Mouse (Mus musculus): ENCODE results near the gene Cetn4. TPM values are rescaled to one million over a fixed set of nuclear protein-coding genes. Genes with fewer than 3 reads are reported as not detected.

The Cetn4 gene
- polyA plus RNA-seq, 1 experiment from 2014 or later: 1.8 TPM

GRCm38 (mm10) chr3:37313371-37313770, 863 bp upstream of the Cetn4 start:
- peaks cover 9% of the 10 kb centered on the region for H3K4me1 ChIP-seq (replicated peaks; ENCODE audit: control insufficient read depth, insufficient read depth, low read length)
- peak overlapping the region; percentile 51 for H3K4me2 ChIP-seq (ENCODE audit: low read length)
- no peak overlapping the region for H3K27ac ChIP-seq (ENCODE audit: low read length)
- 25% methylated on average over 1 of the region's 1 CpGs for whole genome bisulfite sequencing
- H3K9me3 ChIP-seq (ENCODE audit: control insufficient read depth, low read length): no peaks in the 10 kb centered on the region
- H3K27me3 ChIP-seq (replicated peaks; ENCODE audit: control insufficient read depth, insufficient read depth, low read length): no peaks in the 10 kb centered on the region
- no peak overlapping the region for H3K4me3 ChIP-seq (replicated peaks; ENCODE audit: low read length)
- no peaks in the 10 kb centered on the region for H3K36me3 ChIP-seq (ENCODE audit: control insufficient read depth, insufficient read depth)
- H3K9ac ChIP-seq (replicated peaks; ENCODE audit: low read depth, low read length): no peak overlapping the region
- ATAC-seq: no peak

GRCm38 (mm10) chr3:37311897-37312369, 575 bp downstream of the Cetn4 start:
- Histone ChIP-seq H3K4me3 (replicated peaks; ENCODE audit: low read length) (peak overlapping the region; percentile 95), H3K27ac (ENCODE audit: low read length) (no peak overlapping the region; the same call in 1 of the 2 replicates), H3K9me3 (ENCODE audit: control insufficient read depth, low read length) (no peaks in the 10 kb centered on the region), H3K36me3 (ENCODE audit: control insufficient read depth, insufficient read depth) (no peaks in the 10 kb centered on the region), H3K27me3 (replicated peaks; ENCODE audit: control insufficient read depth, insufficient read depth, low read length) (no peaks in the 10 kb centered on the region), H3K4me1 (replicated peaks; ENCODE audit: control insufficient read depth, insufficient read depth, low read length) (peaks cover 9% of the 10 kb centered on the region), H3K9ac (replicated peaks; ENCODE audit: low read depth, low read length) (peak overlapping the region; percentile 88), H3K4me2 (ENCODE audit: low read length) (peak overlapping the region; percentile 59)
- WGBS: 4% methylated on average over 10 of the region's 10 CpGs
- ATAC-seq: no peak

- no peak for ATAC-seq
- H3K4me3 ChIP-seq (replicated peaks; ENCODE audit: low read length): no peak overlapping the region
These were observed 8.9 kb downstream of the Cetn4 start for GRCm38 (mm10) chr3:37303392-37304139.

DNA sequence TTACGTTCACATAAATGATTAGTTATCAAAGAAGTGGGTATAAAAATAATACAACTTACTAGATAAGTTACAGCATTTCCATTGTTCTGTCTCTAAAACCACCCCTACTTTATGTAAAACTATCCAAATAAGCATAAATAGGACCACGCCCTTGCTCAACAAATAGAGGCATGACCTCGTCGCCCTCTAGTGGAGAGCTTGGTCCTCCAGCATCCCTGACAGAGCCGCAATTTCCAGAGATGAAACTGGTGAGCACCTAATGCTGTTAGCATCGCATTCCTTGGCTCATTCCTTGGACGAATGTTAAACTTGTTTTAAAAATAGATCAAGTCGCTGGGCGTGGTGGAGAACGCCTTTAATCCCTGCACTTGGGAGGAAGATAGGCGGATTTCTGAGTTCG, 9.8 kb downstream of the Cetn4 start:
- H3K9ac ChIP-seq (replicated peaks; ENCODE audit: low read depth, low read length): no peak overlapping the region
- 41% methylated on average over 12 of the region's 12 CpGs for WGBS
- no peaks in the 10 kb centered on the region for H3K4me1 ChIP-seq (replicated peaks; ENCODE audit: control insufficient read depth, insufficient read depth, low read length)
- no peaks in the 10 kb centered on the region for H3K27me3 ChIP-seq (replicated peaks; ENCODE audit: control insufficient read depth, insufficient read depth, low read length)
- H3K36me3 ChIP-seq (ENCODE audit: control insufficient read depth, insufficient read depth): no peaks in the 10 kb centered on the region
- no peak for ATAC-seq
- no peaks in the 10 kb centered on the region for H3K9me3 ChIP-seq (ENCODE audit: control insufficient read depth, low read length)
- no peak overlapping the region for H3K4me2 ChIP-seq (ENCODE audit: low read length)
- no peak overlapping the region for H3K27ac ChIP-seq (ENCODE audit: low read length)
- H3K4me3 ChIP-seq (replicated peaks; ENCODE audit: low read length): no peak overlapping the region

More at GRCm38 (mm10) chr3:37303392-37304139, 8.9 kb downstream of the Cetn4 start:
- no peak overlapping the region for H3K9ac ChIP-seq (replicated peaks; ENCODE audit: low read depth, low read length)
- WGBS: 80% methylated on average over 8 of the region's 8 CpGs
- no peaks in the 10 kb centered on the region for H3K9me3 ChIP-seq (ENCODE audit: control insufficient read depth, low read length)
- no peaks in the 10 kb centered on the region for H3K36me3 ChIP-seq (ENCODE audit: control insufficient read depth, insufficient read depth)
- H3K4me1 ChIP-seq (replicated peaks; ENCODE audit: control insufficient read depth, insufficient read depth, low read length): no peaks in the 10 kb centered on the region
- no peaks in the 10 kb centered on the region for H3K27me3 ChIP-seq (replicated peaks; ENCODE audit: control insufficient read depth, insufficient read depth, low read length)
- H3K27ac ChIP-seq (ENCODE audit: low read length): no peak overlapping the region
- H3K4me2 ChIP-seq (ENCODE audit: low read length): no peak overlapping the region

DNA sequence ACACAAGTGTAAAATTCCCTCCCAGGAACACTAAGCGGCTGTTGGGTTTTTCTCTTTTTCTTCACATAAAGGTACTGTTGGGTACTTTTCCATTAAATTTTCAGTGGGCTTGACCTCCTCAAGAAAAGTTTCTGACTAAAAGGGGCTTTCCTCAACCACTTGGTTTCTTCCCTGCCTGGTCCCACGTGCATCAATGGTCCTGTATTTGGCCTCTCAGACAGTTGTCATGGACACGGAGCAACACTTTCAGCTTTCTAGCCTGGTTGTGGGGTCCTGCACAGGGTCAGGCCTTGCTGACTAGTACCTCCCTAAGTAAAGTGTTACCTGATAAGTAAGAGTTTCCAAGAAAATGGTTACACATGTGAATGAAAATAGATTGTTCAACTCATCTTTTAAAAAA, 13.0 kb downstream of the Cetn4 start:
- H3K36me3 ChIP-seq (ENCODE audit: control insufficient read depth, insufficient read depth): no peaks in the 10 kb centered on the region
- no peak overlapping the region for H3K4me2 ChIP-seq (ENCODE audit: low read length)
- 76% methylated on average over 3 of the region's 3 CpGs for WGBS
- H3K4me1 ChIP-seq (replicated peaks; ENCODE audit: control insufficient read depth, insufficient read depth, low read length): no peaks in the 10 kb centered on the region
- no peak overlapping the region for H3K4me3 ChIP-seq (replicated peaks; ENCODE audit: low read length)
- no peak overlapping the region for H3K27ac ChIP-seq (ENCODE audit: low read length)
- no peaks in the 10 kb centered on the region for H3K27me3 ChIP-seq (replicated peaks; ENCODE audit: control insufficient read depth, insufficient read depth, low read length)
- no peak for ATAC-seq
- H3K9me3 ChIP-seq (ENCODE audit: control insufficient read depth, low read length): no peaks in the 10 kb centered on the region
- no peak overlapping the region for H3K9ac ChIP-seq (replicated peaks; ENCODE audit: low read depth, low read length)

DNA sequence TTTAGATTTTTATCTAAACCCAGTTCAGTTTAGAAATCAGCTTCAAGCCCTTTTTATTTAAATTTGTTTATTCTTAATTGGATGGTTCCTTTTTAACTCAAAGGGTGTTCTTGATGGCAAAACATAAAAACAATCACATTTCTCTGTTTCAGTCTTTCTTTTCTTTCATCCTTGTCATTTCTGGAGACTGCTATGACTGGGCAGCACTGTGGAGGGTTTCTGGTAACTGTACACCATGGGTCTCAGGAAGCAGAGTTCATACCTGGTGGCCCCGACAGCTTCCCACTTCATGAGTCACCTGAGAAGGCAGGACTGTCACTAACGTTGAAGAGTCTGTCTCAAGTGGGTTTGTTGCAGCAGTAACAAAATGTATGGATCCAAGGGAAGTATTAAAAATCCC, 19.9 kb downstream of the Cetn4 start:
- no peaks in the 10 kb centered on the region for H3K4me1 ChIP-seq (replicated peaks; ENCODE audit: control insufficient read depth, insufficient read depth, low read length)
- no peak overlapping the region for H3K27ac ChIP-seq (ENCODE audit: low read length)
- no peaks in the 10 kb centered on the region for H3K9me3 ChIP-seq (ENCODE audit: control insufficient read depth, low read length)
- ATAC-seq: no peak
- H3K36me3 ChIP-seq (ENCODE audit: control insufficient read depth, insufficient read depth): no peaks in the 10 kb centered on the region
- H3K9ac ChIP-seq (replicated peaks; ENCODE audit: low read depth, low read length): no peak overlapping the region
- H3K27me3 ChIP-seq (replicated peaks; ENCODE audit: control insufficient read depth, insufficient read depth, low read length): no peaks in the 10 kb centered on the region
- no peak overlapping the region for H3K4me3 ChIP-seq (replicated peaks; ENCODE audit: low read length)
- H3K4me2 ChIP-seq (ENCODE audit: low read length): no peak overlapping the region
- WGBS: 78% methylated on average over 2 of the region's 2 CpGs

GRCm38 (mm10) chr3:37291929-37292328, 20.6 kb downstream of the Cetn4 start:
- Histone ChIP-seq H3K27me3 (replicated peaks; ENCODE audit: control insufficient read depth, insufficient read depth, low read length) (no peaks in the 10 kb centered on the region), H3K4me3 (replicated peaks; ENCODE audit: low read length) (no peak overlapping the region), H3K36me3 (ENCODE audit: control insufficient read depth, insufficient read depth) (no peaks in the 10 kb centered on the region), H3K4me2 (ENCODE audit: low read length) (no peak overlapping the region), H3K9ac (replicated peaks; ENCODE audit: low read depth, low read length) (no peak overlapping the region), H3K4me1 (replicated peaks; ENCODE audit: control insufficient read depth, insufficient read depth, low read length) (no peaks in the 10 kb centered on the region), H3K9me3 (ENCODE audit: control insufficient read depth, low read length) (no peaks in the 10 kb centered on the region), H3K27ac (ENCODE audit: low read length) (no peak overlapping the region)
- WGBS: 86% methylated on average over 2 of the region's 2 CpGs
- no peak for ATAC-seq

GRCm38 (mm10) chr3:37290881-37291541, 21.5 kb downstream of the Cetn4 start:
- H3K4me2 ChIP-seq (ENCODE audit: low read length): no peak overlapping the region
- no peaks in the 10 kb centered on the region for H3K27me3 ChIP-seq (replicated peaks; ENCODE audit: control insufficient read depth, insufficient read depth, low read length)
- H3K36me3 ChIP-seq (ENCODE audit: control insufficient read depth, insufficient read depth): no peaks in the 10 kb centered on the region
- H3K9me3 ChIP-seq (ENCODE audit: control insufficient read depth, low read length): no peaks in the 10 kb centered on the region
- no peaks in the 10 kb centered on the region for H3K4me1 ChIP-seq (replicated peaks; ENCODE audit: control insufficient read depth, insufficient read depth, low read length)
- no peak overlapping the region for H3K9ac ChIP-seq (replicated peaks; ENCODE audit: low read depth, low read length)
- WGBS: 69% methylated on average over 7 of the region's 7 CpGs
- no peak overlapping the region for H3K4me3 ChIP-seq (replicated peaks; ENCODE audit: low read length)
- ATAC-seq: peak; percentile 54
- no peak overlapping the region for H3K27ac ChIP-seq (ENCODE audit: low read length)

- no peak for ATAC-seq
- Histone ChIP-seq H3K4me2 (ENCODE audit: low read length) (no peak overlapping the region), H3K4me1 (replicated peaks; ENCODE audit: control insufficient read depth, insufficient read depth, low read length) (no peaks in the 10 kb centered on the region), H3K27me3 (replicated peaks; ENCODE audit: control insufficient read depth, insufficient read depth, low read length) (no peaks in the 10 kb centered on the region), H3K36me3 (ENCODE audit: control insufficient read depth, insufficient read depth) (no peaks in the 10 kb centered on the region), H3K9me3 (ENCODE audit: control insufficient read depth, low read length) (no peaks in the 10 kb centered on the region), H3K27ac (ENCODE audit: low read length) (no peak overlapping the region), H3K4me3 (replicated peaks; ENCODE audit: low read length) (no peak overlapping the region), H3K9ac (replicated peaks; ENCODE audit: low read depth, low read length) (no peak overlapping the region)
- 95% methylated on average over 2 of the region's 2 CpGs for WGBS
These were observed 23.3 kb downstream of the Cetn4 start for GRCm38 (mm10) chr3:37289237-37289636.
